Mouse (Mus musculus) limb, embryonic 14.5 days (tissue): ENCODE results near the gene Adgrl2. TPM values are rescaled to one million over a fixed set of nuclear protein-coding genes. Genes with fewer than 3 reads are reported as not detected.

Experiments
- ATAC-seq: fragments of 200-750 bp; cut with Nextera tagmentation; 2 replicates; pipeline ENCODE4 v1.8.0; 2017; ENCODE audit warnings: low read depth, moderate number of reproducible peaks, moderate TSS enrichment; ENCODE audit not compliant: low FRiP score
- DNase-seq: peaks from one replicate; pipeline ENCODE4 v3.0.0-alpha.2; 2015; ENCODE audit warnings: low spot score
- H3K27ac ChIP-seq: fragments of 300-500 bp; sonication (generic); replicated peaks from 2 replicates; pipeline ENCODE4 v1.5.1; 2014; ENCODE audit warnings: low read depth, mild to moderate bottlenecking, low read length, moderate library complexity, mixed read lengths
- H3K27me3 ChIP-seq: fragments of 300-500 bp; sonication (generic); 2 replicates; pipeline ENCODE4 v1.6.1; 2014; ENCODE audit warnings: low read length, mixed read lengths; ENCODE audit not compliant: control insufficient read depth, insufficient read depth
- H3K36me3 ChIP-seq: fragments of 300-500 bp; sonication (generic); 2 replicates; pipeline ENCODE4 v1.6.1; 2014; ENCODE audit warnings: mild to moderate bottlenecking, low read length, moderate library complexity, mixed read lengths; ENCODE audit not compliant: control insufficient read depth, insufficient read depth
- H3K4me1 ChIP-seq: fragments of 300-500 bp; sonication (generic); 2 replicates; pipeline ENCODE4 v1.6.1; 2014; ENCODE audit warnings: antibody characterized with exemption, low read length, mixed read lengths; ENCODE audit not compliant: control insufficient read depth, insufficient read depth
- H3K4me2 ChIP-seq: fragments of 300-500 bp; sonication (generic); replicated peaks from 2 replicates; pipeline ENCODE4 v1.6.1; 2014; ENCODE audit warnings: low read depth, mild to moderate bottlenecking, low read length, moderate library complexity; ENCODE audit not compliant: severe bottlenecking
- H3K4me3 ChIP-seq: fragments of 300-500 bp; sonication (generic); replicated peaks from 2 replicates; pipeline ENCODE4 v1.5.1; 2014; ENCODE audit warnings: low read length
- H3K9ac ChIP-seq: fragments of 300-500 bp; sonication (generic); 2 replicates; pipeline ENCODE4 v1.6.1; 2014; ENCODE audit warnings: mild to moderate bottlenecking, low read depth, low read length, moderate library complexity; ENCODE audit not compliant: severe bottlenecking
- H3K9me3 ChIP-seq: fragments of 300-500 bp; sonication (generic); 2 replicates; pipeline ENCODE4 v1.6.1; 2016; ENCODE audit warnings: low read length; ENCODE audit not compliant: control insufficient read depth
- POLR2A ChIP-seq: fragments of 200-500 bp; IDR thresholded peaks from 2 replicates; pipeline ENCODE4 v1.8.0; 2012; ENCODE audit warnings: inconsistent platforms, mild to moderate bottlenecking, moderate library complexity, borderline replicate concordance; ENCODE audit not compliant: insufficient read depth, insufficient read length; ENCODE audit errors: extremely low read depth
- WGBS: fragments of 180-500 bp; shearing (Covaris S2); extraction: QIAGEN DNeasy Blood & Tissue Kit; methylation state at CpG from one replicate; pipeline ENCODE4 v1.1.7; 2014; 5-methylcytosine and 5-hydroxymethylcytosine counted together
- polyA plus RNA-seq, 2 experiments: library from polyadenylated mRNA; depleted of rRNA in 1 of 2; stranded (reverse) in 1 of 2; unstranded in 1 of 2; fragments of >200 nt; fragmentation: Nextera tagmentation in 1 of 2; extraction: Ambion mirVana in 1 of 2; gene quantifications; 2 replicates each; pipeline versions ENCODE4 v1.2.1 to v1.2.3; 2012 to 2014

Adgrl2 gene
- polyA plus RNA-seq, 2 experiments, result 119 to 147 TPM

DNA sequence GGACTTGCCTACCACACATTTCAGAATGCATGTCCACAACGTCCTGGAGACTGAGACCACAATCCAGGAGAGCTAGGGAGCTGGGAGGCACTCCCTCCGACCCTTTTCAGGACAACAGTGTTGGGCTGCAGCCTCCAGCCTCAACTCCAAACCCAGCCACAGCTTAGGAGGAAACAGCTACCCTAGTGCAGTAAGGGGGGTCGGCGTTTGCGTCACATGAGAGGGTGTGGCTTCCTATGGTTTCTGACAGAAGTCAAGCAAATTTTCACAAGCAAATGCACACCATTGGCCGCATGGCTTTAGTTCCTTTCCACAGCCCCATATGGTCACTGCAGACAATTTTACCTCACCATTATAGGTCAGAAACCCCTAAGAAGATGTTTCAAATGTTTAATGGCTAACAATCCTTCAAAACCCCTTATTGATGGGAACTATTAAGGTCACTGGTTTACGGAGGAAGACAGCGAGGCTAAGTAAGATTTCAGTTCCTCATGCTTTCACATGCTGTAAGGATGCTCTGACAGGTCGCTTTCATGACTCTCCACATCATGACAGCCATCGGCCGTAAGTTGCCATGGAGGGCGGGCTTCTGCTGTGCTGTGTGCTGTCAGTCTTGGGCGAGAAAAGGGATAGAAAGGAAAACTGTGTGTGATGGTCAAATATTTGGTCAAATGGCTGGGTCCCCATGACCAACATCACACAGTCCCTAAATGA lies 94.8 kb downstream of the Adgrl2 start:
- ATAC-seq, result no peak
- Histone ChIP-seq H3K4me2 (no peak overlapping the region), H3K27ac (no peak overlapping the region), H3K36me3 (0 out of 2 replicates have a peak, but pooled peaks cover 6% of the 10 kb centered on the region), H3K4me3 (no peak overlapping the region), H3K9me3 (no peaks in the 10 kb centered on the region), H3K9ac (no peak overlapping the region), H3K4me1 (peaks cover 33% of the 10 kb centered on the region), H3K27me3 (no peaks in the 10 kb centered on the region)
- 69% methylated on average over 13 of the region's 13 CpGs for WGBS
- no peak for TF ChIP-seq POLR2A
- no peak for DNase-seq

DNA sequence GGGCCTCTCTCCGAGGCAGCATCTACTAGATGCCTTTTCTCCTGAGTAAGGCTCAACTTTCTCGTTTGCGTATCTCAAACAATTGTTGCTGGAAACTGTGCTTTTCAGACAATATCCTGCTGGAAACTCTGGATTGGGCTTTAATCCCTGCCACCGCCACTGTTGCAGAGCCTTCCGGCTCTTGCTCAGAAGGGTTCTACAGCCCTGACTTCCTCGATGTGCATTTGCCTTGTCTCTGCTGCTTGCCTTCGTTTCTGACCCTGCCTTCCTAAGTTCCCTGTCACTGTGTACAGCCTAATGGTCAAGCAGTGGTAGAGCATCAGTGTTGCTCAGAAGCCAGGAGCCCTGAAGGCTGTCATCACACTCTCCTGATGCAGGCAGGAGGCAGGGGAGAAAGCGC lies 95.5 kb downstream of the Adgrl2 start:
- H3K27ac ChIP-seq, result no peak overlapping the region

DNA sequence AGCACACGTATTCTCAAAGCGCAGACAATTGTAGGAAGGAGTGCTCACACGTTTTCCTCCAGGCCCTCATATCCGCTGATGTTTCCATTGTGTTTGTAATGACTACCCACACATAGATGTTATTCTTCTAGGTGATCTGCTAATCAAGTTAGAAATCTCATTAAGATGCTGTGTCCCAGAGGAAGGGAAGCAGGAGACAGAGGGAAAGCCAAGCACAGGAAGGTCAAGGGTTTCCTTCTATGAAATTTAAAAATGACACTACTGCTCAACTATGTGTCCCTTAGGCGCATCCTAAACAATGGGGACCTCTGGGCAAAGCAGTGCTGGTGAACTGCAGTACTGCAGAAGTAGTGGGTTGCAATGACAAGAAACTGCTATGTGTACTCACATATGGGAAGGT lies 102.5 kb downstream of the Adgrl2 start:
- Histone ChIP-seq H3K4me1 (no peaks in the 10 kb centered on the region), H3K9me3 (no peaks in the 10 kb centered on the region), H3K4me3 (no peak overlapping the region), H3K27me3 (no peaks in the 10 kb centered on the region), H3K36me3 (peaks cover 21% of the 10 kb centered on the region), H3K9ac (no peak overlapping the region), H3K27ac (no peak overlapping the region), H3K4me2 (no peak overlapping the region)
- TF ChIP-seq POLR2A, result no peak
- no peak for ATAC-seq
- WGBS, result 89% methylated on average over 5 of the region's 5 CpGs
- no peak for DNase-seq

More for the DNA sequence above, 95.5 kb downstream of the Adgrl2 start:
- no peak overlapping the region for H3K9ac ChIP-seq
- ATAC-seq (no peak), DNase-seq (no peak)
- H3K4me1 ChIP-seq, result peaks cover 29% of the 10 kb centered on the region
- no peaks in the 10 kb centered on the region for H3K27me3 ChIP-seq
- peaks cover 12% of the 10 kb centered on the region; the same call in 1 of the 2 replicates for H3K36me3 ChIP-seq
- TF ChIP-seq POLR2A, result no peak
- no peak overlapping the region for H3K4me3 ChIP-seq
- H3K9me3 ChIP-seq, result no peaks in the 10 kb centered on the region
- WGBS, result 81% methylated on average over 8 of the region's 8 CpGs
- H3K4me2 ChIP-seq, result no peak overlapping the region

DNA sequence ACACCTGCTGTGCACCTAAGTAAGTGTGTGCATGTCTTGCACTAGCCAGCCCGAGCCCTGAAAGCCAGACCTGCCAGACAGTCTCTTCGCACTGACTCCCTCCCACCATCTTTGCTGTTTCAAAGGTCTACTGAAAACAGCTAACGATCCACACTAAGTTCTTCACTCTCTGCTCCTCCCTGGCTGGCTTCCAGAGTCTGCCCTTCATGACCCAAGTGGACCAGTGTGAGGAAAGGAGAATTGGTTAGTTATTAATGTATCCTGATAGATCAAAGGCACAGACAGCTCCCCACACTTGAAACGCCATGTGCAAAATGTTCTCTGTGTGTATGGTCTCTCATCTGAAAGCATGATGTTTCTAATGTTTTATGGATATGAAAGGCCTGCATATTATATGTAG lies 103.4 kb downstream of the Adgrl2 start:
- H3K4me3 ChIP-seq, result no peak overlapping the region
- peaks cover 20% of the 10 kb centered on the region for H3K36me3 ChIP-seq
- H3K27me3 ChIP-seq, result no peaks in the 10 kb centered on the region
- ATAC-seq, result no peak
- 75% methylated on average over 4 of the region's 4 CpGs for WGBS
- H3K27ac ChIP-seq, result no peak overlapping the region
- no peak for DNase-seq
- no peak overlapping the region for H3K4me2 ChIP-seq
- no peaks in the 10 kb centered on the region for H3K9me3 ChIP-seq
- no peak overlapping the region for H3K9ac ChIP-seq
- TF ChIP-seq POLR2A, result no peak
- H3K4me1 ChIP-seq, result no peaks in the 10 kb centered on the region

DNA sequence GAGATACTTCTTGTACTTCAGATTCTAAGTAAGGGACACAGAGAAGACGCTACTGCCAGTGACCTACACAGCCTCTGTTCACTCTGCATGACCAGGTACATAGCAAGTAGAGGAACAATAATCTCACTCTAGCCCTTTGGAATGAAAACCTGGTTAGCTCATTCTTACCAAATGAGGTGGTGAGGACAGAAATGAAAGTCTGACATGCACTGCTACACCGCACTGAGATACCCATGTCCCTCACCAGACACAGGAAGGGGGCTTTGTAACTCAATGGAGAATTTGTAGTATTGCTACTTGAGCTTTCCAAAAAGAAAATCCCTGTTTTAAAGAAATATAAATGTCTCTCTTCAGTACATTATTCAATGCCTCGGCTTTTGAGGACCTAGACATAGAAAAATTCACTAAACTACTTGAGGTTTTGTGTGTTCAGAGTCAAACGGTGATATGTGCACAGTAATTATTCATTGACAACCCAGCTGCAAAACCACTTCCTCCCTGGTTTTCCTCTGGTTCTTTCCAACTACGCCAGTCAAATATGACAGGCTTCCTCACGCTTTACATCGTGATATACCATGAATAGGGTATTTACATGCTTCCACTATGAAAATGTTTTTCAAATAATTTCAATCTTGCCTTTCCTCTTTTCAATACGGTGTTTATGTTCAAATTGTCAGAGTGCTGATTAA lies 104.2 kb downstream of the Adgrl2 start:
- H3K27me3 ChIP-seq, result no peaks in the 10 kb centered on the region
- no peaks in the 10 kb centered on the region for H3K4me1 ChIP-seq
- no peak for TF ChIP-seq POLR2A
- ATAC-seq, result no peak
- no peak overlapping the region for H3K4me3 ChIP-seq
- H3K9ac ChIP-seq, result no peak overlapping the region
- no peak for DNase-seq
- no peak overlapping the region for H3K4me2 ChIP-seq
- H3K36me3 ChIP-seq, result peaks cover 20% of the 10 kb centered on the region
- 82% methylated on average over 8 of the region's 8 CpGs for WGBS
- no peak overlapping the region for H3K27ac ChIP-seq
- H3K9me3 ChIP-seq, result no peaks in the 10 kb centered on the region
